Mouse (Mus musculus): ENCODE results near the gene Zswim5.

GRCm38 (mm10) chr4:116840841-116841240, 36.3 kb upstream of the Zswim5 start:
- no peak for TF ChIP-seq CTCF (IDR thresholded peaks at IDR 0.05; ENCODE audit: control insufficient read depth, insufficient read depth, insufficient replicate concordance, low read depth, low read length)
- no peak for TF ChIP-seq POLR2A (IDR thresholded peaks at IDR 0.05; ENCODE audit: control insufficient read depth, low read depth, low read length)
